Mouse (Mus musculus): ENCODE results near the gene Slc28a1.

DNA sequence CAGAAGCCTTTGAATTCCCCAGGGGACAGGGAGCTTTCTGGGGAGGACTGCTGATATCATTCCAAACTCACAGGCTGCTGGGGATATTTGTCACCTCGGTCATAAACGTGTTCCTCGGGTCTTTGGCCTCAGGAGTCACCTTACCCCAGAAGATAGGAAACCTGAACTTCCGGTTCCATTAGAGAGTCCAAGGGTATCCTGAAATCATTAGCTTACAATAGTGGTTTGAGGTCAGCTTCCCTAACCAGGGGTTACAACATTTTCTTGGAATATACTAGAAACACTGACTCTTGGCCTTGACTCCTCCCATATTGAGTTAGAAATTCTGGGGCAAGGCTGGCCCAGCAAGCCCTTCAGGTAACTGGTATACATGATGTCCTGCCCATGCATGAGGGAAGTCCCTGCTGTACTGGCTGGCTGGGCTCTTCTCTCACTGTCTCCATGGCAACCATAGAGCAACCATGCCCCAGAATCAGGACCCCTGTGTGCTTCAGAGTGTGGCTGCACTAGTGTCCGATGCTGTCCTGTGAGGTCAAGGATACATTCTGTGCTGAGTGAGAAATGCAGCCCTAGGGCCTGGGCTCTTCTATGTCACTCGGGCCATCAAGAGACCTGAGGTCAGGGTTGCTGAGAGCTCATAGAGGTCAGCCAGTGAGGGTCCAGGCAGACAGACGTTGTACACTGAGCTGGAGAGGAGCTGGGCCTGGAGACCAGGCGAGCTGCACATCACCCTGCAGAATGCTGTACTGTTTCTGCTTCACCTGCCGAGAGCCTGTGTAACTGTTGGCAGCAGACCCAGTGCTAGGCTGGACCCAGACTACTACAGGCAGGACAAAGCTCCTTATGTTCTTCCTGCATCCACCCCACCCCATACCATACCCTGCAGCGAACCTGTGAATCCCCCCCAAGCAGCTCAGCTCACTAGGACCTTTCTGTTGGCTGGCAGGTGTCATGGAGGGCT lies 10.9 kb downstream of the Slc28a1 start:
- TF ChIP-seq EP300 (optimal IDR thresholded peaks at IDR 0.05): no peak
- no peak for TF ChIP-seq CTCF (IDR thresholded peaks at IDR 0.05; ENCODE audit: low read depth)

All from stomach, postnatal 0 days (tissue).